Mouse (Mus musculus) left cerebral cortex, postnatal 25 days (tissue): Measurements from ENCODE around the gene Ift172. TPM values are rescaled to one million over a fixed set of nuclear protein-coding genes. Genes with fewer than 3 reads are reported as not detected.

ENCODE experiments used
- DNase-seq, 2 experiments: peaks; one replicate each; pipeline ENCODE4 v3.0.0; 2022; ENCODE audit warnings: low spot score in 2 of 2, mixed read lengths in 1 of 2
- intact Hi-C: fragments of 180-260 bp; cut with DNase I; formaldehyde crosslinking; loops from one replicate; pipeline ENCODE4 v1.15.1; 2025
- total RNA-seq, 2 experiments: library from RNA; stranded (reverse); gene quantifications; 2 replicates each; pipeline ENCODE4 v1.2.3; 2021

Gene Ift172
- total RNA-seq, 2 experiments from 2014 or later: 78.8 to 91.5 TPM

DNA sequence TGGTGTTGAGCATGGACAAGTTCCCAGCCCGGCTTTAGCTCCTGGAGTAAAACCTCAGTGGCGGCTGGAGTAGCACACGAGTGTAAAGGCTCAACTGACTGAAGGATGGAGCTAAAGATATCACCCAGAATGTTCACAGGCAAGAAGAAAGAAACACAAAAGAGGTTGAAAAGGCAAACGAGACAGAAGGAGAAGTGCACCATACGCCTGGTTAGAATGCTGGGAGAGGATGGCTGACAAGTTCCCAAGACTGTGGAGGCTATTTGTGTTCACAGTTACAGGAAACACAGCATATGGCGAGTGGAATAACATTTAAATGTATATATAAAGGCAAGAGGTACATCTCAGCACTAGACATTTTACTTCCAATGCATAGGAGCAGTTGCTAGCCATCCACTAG lies 17.9 kb downstream of the Ift172 start:
- DNase-seq: peak in 1 of 2 experiments; percentile 80

DNA sequence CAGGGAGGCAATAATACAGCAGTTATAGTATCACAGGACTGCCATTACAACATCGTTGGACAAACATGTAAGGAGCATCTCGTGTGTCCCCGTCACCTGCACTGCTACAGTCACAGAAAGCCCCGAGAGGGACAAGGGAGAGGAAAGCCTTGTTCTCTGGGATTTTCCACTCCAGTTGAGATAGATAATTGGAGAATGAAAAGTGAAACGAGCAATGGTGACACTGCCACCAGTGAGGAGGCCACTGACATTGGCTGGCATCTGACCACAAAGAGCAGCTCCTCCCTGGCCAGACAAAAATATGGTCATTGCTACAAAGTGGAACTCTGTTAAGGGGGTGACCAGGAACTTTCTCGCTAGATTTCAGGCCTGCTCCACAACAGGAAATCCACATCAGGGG lies 23.2 kb downstream of the Ift172 start:
- DNase-seq: no peak
- intact Hi-C loops: no loop called here

More for the DNA sequence above, 17.9 kb downstream of the Ift172 start:
- intact Hi-C loops: no loop called here

DNA sequence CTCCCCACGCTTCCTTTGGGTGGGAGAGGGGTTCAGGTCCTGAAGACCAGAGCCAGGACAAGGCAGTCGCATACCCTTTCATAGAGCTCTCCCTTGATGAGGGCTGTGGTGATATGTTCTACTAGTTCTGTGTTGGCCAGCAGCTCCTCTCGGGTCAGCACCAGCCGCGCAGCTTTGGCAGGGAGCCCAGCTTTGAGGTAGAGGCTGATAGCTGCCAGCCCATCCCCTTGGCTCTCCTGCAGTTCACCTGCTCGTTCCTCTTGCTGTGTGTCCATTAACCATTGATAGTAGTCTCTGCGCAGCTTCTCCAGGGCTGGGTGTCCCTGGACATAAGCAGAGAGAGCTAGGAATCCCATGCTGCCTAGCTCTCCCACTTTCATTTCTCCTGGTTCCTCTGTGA lies 24.8 kb downstream of the Ift172 start:
- no peak for DNase-seq
- intact Hi-C loops: no loop called here

- intact Hi-C loops: no loop called here
- DNase-seq: no peak
Observed at GRCm38 (mm10) chr5:31257616-31258015, 33.3 kb downstream of the Ift172 start.

DNA sequence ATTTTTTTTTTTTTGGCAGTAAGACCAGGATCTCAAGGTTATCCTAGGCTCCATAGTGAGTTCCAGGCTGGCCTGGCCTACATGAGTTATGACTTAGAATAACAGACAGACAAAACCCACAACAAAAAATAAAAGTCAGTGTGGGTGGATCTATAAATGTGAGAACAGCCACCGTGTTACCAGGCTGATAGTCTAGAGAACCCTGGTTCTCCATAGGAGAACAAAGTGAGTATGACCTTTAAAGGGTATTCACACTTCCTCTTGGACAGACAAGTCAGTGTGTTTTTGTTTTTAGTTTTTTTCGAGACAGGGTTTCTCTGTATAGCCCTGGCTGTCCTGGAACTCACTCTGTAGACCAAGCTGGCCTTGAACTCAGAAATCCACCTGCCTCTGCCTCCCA lies 34.9 kb downstream of the Ift172 start:
- intact Hi-C loops: no loop called here
- DNase-seq: no peak

- no peak for DNase-seq
- intact Hi-C loops: no loop called here
Observed at GRCm38 (mm10) chr5:31255381-31255780, 35.5 kb downstream of the Ift172 start.

GRCm38 (mm10) chr5:31254901-31255300 lies 36.0 kb downstream of the Ift172 start:
- intact Hi-C loops: no loop called here
- no peak for DNase-seq

DNA sequence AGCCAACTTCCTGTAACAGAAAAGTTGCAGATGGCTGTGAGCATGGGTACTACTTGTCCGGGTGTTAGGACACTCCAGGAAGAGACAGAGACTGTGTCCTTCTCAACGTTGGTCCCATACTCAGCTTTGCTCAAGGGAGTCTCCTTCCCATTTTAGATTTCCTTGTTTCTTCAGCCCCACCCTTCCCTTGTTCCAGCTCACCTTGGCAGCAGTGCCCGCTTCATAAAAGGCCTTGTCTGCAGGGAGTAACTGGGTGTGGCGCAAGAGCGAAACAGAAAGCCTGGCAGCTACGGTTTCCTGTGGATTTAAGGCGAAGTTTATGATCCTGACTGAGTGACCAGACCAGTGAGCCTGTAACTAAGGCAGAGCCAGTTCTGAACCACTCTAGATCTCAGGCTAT lies 36.5 kb downstream of the Ift172 start:
- intact Hi-C loops: no loop called here

DNA sequence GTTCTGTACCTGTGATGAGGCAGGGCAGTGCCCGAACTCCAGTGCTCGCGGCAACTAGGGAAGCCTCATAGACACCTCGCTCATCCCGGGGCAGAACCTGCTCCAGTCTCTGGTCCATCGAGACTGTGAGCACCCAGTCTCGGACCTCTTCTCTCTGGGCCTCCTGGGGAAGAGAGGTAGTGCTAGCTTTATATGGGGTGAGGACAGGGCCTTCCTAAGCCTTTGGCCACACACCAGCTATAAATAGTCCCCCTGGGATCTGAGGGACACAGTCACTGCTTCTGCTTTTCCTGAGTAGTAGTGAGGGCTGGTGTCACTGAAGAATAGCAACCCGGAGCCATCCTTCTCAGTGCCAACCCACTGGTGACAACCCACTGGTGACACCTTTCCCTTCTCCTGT lies 37.1 kb downstream of the Ift172 start:
- intact Hi-C loops: no loop called here

More for the DNA sequence above, 36.5 kb downstream of the Ift172 start:
- no peak for DNase-seq

DNA sequence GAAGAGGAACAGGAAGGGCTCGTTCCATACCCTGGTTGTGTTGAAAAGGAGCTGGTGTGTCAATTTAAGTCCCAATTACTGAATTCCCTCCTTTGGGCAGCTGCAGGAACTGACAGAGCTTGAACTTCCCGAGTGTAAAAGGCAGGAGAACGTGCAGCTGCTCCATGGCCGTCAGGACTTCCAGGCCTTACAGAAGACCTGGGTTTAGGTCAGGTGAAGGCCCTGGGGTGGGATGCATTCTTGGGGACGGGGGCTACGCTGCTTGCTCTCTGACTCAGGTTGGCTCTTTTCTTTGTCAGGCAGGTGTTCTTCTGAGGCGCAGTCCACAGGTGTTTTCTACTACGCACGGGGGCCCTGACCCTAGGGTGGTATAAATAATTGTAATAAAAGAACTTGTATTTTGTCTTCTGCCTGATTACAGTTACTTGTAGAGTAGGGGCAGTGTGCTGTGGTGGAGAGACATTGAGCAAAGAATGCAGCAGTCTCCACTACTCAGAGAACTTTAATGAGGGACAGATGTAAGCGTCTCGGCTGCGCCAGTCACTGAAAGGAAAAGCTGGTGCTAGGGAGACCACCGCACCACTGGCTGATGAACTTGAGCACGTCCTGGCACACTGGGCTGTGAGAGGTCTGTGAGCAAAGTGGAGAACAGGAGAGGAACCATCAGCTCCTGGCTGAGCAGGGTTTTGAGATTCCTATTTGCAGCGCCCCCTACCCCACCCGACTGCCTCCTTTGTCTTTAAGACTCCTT lies 37.9 kb downstream of the Ift172 start:
- intact Hi-C loops: no loop called here

More for the DNA sequence above, 37.1 kb downstream of the Ift172 start:
- DNase-seq: no peak

DNA sequence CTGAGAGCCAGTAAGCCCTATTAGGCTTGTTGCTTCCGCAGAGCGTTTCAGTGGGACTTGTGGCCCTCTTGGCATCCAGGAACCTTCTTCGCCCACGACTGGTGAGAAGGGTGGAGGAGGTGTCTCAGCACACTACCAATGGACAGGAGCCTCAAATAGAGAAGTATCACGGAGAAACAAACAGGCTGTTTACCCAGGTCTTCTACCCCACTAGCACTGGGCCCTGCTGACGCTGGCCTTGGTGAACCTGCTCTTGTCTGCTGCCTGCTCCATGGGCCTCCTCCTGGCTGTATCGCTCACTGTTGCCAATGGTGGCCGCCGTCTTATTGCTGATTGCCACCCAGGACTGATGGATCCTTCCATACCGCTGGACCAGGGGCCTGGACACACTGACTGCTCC lies 38.8 kb downstream of the Ift172 start:
- intact Hi-C loops: no loop called here
- no peak for DNase-seq

More for the DNA sequence above, 37.9 kb downstream of the Ift172 start:
- no peak for DNase-seq

DNA sequence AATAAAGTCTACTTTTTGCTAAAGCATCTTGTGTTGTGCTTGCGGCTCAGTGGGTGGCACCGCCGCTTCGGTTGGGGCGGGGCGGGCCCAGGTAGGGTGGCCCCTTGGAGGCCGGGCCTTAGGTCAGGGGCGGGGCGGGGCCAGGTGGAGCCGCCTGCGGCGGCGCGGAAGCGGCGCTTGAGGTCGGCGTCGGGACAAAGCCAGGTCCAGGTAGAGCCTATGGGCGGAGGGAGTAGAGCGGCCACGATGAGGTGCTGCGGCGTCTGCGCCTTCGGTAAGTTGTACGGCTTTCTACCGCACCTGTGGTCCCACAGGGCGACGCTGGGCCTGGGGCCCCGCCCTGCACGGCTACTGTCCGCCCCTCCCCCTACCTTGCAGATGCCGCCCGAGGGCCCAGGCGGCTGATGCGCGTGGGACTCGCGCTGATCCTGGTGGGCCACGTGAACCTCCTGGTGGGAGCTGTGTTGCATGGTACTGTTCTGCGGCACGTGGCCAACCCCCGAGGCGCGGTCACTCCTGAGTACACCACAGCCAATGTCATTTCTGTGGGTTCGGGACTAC lies 39.3 kb downstream of the Ift172 start, which contains the start of gene Krtcap3:
Gene Krtcap3 (plus strand): TSS at position 151 of the 561 bp plus-strand sequence.
- DNase-seq: no peak
- intact Hi-C loops: no loop called here

DNA sequence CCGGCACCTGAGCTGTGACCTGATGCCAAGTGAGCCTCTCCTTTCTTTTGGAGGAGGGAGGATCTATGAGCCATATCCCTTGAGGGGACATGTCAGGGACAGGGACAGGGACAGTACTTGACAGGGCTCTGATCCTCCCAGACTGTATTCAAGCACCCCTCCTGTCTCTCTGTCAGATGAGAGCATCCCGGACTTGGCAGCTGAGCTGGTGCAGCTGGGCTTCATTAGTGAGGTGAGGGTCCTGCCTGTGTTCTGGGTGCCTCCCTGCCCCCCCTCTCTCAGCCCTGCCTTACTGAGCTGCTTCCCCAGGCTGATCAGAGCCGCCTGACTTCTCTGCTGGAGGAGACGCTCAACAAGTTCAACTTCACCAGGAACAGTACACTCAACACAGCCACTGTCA lies 40.2 kb downstream of the Ift172 start:
- intact Hi-C loops: no loop called here
- no peak for DNase-seq

DNA sequence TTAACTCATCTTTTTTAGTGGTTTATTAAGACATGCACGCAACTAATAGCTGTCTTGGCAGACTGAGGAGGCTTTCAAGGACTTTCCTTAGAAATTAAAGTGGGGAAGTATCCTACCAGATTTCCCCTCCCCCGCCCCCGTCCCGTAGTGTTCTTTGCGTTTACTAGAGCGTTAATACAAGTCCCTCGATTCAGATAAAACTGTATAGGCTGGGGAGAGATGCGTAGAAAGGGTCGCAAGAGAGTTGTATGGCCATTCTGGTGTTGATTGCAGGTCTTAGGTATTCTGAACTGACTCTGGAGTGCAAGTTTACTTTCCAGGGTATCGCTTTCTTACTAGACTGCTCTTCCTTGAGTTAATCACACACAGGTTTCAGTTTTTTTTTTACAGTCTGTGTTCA lies 48.7 kb downstream of the Ift172 start:
- intact Hi-C loops: no loop called here
- no peak for DNase-seq

DNA sequence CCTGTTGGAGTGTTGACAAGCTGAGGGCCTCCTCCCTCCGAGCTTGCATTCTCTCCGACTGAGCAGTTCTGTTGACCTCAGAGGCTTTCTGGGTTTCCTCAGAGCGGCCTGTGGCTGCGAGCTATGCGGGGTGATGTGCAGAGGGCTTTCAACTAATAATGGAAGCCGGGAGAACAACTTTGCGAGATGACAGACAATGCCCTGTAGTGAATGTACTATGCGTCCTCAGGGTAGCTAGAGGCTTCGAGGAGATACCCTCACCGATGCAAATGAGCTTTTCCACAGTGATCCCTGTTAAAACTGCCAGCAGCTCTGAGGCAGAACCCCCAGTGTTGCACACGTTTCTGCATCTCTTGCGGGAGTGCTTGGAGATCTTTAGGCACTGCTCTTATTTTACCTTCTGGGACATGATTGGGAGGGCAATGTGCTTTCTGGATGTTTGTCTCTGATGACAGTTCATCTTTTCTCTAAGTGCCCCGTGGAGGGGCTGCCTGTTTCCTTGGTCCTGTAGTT lies 49.3 kb downstream of the Ift172 start:
- intact Hi-C loops: no loop called here
- DNase-seq: no peak

GRCm38 (mm10) chr5:31240637-31241521 lies 50.0 kb downstream of the Ift172 start, which contains the start of the genes Nrbp1 and Gm9970:
Gene Nrbp1 (plus strand): TSS chr5:31240864.
Gene Gm9970 (minus strand): TSS chr5:31241232.
- peak; percentile 96 to 97 for DNase-seq
- intact Hi-C loops: loop anchor here (1.0 kb wide), 1 partner anchor 20 kb away; no protein-coding TSS in a partner anchor

DNA sequence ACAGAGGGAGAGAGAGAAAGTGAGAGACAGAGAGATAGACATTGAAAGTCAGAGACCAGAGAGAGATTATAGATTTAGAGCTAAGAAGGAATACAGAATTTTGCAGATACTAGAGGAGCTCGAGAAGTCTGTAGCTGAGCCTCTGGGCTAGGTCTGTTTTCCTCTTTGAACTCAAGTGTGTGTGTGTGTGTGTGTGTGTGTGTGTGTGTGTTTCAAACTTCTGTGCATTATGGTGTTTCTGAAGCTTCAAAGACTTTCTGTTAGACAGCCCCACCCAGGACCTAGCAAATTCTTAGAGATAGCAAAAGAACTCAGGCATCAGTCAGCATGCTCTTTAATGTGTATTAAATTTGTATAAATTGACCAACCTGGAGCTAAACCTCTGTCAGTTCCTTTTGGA lies 64.3 kb downstream of the Ift172 start:
- intact Hi-C loops: no loop called here

GRCm38 (mm10) chr5:31222696-31223095 lies 68.2 kb downstream of the Ift172 start:
- DNase-seq: no peak
- intact Hi-C loops: loop anchor here (5.0 kb wide), 1 partner anchor 230 kb away; the partner anchor contains the start of gene Zfp512

More for the DNA sequence above, 64.3 kb downstream of the Ift172 start:
- no peak for DNase-seq

GRCm38 (mm10) chr5:31221304-31221945 lies 69.5 kb downstream of the Ift172 start:
- peak; percentile 23 to 47 for DNase-seq
- intact Hi-C loops: loop anchor here (1.0 to 5.0 kb wide), 4 partner anchors 19 to 231 kb away; partner anchors contain the start of genes Ift172, Nrbp1 and Zfp512
